Mouse (Mus musculus) layer of hippocampus, adult 2 months (tissue): ENCODE measurements around the gene Atoh7. TPM values are rescaled to one million over a fixed set of nuclear protein-coding genes. Genes with fewer than 3 reads are reported as not detected.

Source experiments
- DNase-seq, 2 experiments: peaks; one replicate each; pipeline ENCODE4 v3.0.0; 2022; ENCODE audit warnings: low spot score in 2 of 2
- H3K27ac ChIP-seq: fragments of 200-600 bp; 2 replicates; pipeline ENCODE4 v1.8.1; 2022
- H3K4me3 ChIP-seq: fragments of 200-600 bp; 2 replicates; pipeline ENCODE4 v1.8.1; 2022; ENCODE audit warnings: mild to moderate bottlenecking
- CTCF ChIP-seq: fragments of 200-600 bp; conservative IDR thresholded peaks from 2 replicates; pipeline ENCODE4 v1.8.1; 2022; ENCODE audit warnings: antibody characterized with exemption, mild to moderate bottlenecking, moderate library complexity
- total RNA-seq, 2 experiments: library from RNA; stranded (reverse); gene quantifications; 2 replicates each; pipeline ENCODE4 v1.2.3; 2021

Gene Atoh7
- total RNA-seq, 2 experiments from 2014 or later = 1.7 to 2.0 TPM

DNA sequence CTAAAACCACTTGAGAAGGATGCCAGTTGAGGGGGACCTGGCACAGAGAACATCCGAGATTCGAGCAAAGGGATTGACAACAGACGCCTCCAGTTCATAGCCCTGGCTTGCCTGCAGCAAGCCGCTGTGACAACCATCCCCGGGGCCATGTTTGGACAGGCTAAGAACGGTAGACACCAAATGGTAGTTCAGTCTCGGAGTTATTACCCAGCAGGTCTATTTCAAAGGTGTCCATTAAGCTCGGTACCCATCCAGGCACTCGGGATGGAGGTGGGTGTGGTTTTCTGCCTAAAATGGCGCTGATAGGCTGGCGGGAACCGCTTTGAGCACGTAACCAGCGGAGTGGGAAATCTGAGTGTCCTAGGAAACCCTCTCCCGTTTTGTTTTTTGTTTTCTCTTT is 16.4 kb downstream of the Atoh7 start:
- no peak overlapping the region for H3K27ac ChIP-seq
- H3K4me3 ChIP-seq = no peak overlapping the region; the same call in 1 of the 2 replicates
- TF ChIP-seq CTCF = no peak
- DNase-seq = no peak

DNA sequence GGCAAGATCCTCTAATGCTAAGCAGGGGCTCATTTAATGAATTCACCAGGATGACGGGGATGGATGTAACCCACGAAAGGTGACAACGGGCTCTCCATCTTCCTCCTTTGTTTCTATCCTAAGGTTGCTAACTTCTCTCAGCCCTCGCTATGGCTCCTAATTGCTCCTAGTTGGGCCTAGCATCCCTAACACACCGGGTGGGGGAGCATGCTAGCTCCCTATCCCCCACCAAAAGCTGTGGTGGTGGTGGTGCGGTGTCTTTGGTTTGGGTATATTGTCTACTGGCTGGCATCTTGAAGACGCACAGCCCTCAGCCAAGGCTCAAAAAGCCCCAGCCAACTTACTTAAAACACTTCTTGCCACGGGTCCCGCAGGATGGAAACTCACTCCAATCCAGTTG is 16.9 kb downstream of the Atoh7 start:
- Histone ChIP-seq H3K27ac (no peak overlapping the region), H3K4me3 (no peak overlapping the region)
- no peak for DNase-seq
- TF ChIP-seq CTCF = no peak

DNA sequence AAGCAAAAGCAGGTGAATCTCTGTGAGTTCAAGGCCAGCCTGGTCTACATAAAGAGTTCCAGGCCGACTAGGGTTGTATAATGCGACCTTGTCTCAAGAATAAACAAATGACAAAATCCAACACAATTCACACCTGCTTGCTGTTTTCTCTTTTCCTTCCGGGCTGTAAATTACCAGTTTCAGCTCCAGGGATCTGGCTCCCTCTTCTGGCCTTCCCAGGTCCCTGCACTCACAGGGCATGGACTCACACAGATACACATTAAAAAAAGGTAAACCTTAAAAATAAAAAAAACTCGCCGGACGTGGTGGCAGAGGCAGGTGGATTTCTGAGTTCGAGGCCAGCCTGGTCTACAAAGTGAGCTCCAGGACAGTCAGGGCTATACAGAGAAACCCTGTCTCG is 18.1 kb downstream of the Atoh7 start:
- no peak for DNase-seq
- no peak overlapping the region for H3K27ac ChIP-seq
- TF ChIP-seq CTCF = peak; percentile 37
- H3K4me3 ChIP-seq = no peak overlapping the region

DNA sequence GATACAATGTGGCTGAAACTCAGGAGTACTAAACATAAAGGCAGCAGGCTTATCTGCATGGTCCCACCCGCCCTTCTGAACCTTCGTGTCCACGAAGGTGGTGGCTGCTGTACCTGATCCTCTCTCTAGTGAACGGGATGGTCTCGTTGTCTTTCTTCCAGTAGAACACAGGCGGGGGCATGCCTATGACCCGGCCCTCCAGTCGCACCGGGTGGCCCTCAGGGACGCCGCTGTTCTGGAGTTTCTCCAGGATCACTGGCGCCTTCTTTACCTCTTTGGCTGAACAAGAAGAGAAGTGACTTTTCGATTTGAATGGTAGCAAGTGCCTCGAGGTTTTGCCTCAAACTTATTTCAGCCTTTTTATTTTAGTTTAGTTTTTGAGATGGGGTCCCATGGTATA is 20.5 kb downstream of the Atoh7 start:
- no peak for TF ChIP-seq CTCF
- no peak overlapping the region for H3K27ac ChIP-seq
- no peak for DNase-seq
- H3K4me3 ChIP-seq = no peak overlapping the region

DNA sequence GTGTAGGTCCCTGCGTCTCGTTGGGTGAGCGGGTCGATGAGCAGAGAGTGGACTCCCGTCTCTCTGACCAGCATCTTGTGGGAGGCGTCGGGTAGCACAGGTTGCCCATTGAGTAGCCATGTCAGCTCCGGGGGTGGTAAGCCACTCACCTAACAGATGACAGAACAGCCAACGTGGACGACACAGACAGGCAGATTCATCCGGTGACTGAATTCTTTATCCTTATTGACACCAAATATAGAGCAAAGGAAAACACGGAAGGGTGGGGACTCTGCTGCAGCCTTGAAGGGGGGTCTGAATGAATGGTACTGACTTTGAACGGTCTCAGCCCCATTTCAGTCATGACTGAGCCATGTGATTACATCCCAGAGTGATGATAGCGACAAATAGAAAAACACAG is 22.5 kb downstream of the Atoh7 start:
- no peak overlapping the region for H3K27ac ChIP-seq
- H3K4me3 ChIP-seq = no peak overlapping the region
- DNase-seq = no peak
- TF ChIP-seq CTCF = no peak

DNA sequence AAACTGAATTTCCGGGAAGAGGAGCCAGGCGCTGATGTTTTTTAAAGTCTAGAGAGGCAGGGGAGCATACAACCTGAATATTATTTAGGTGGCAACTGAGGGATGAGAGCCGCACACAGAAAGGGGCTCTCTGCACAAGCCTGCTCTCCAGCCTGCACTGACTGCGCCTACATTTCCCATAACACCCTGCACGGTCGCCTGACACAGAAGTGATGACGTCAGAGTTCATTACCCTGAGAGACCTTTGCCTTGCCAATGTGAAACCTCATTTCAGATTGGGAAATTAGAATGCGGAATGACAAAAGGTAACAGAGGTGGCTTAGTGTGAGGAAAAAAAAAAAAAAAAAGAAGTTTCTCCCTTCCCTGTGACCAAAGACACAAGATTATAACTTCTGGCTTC is 23.1 kb downstream of the Atoh7 start:
- DNase-seq = peak; percentile 28 to 51
- H3K27ac ChIP-seq = no peak overlapping the region
- no peak for TF ChIP-seq CTCF
- H3K4me3 ChIP-seq = peak overlapping the region; percentile 17; the same call in 1 of the 2 replicates

DNA sequence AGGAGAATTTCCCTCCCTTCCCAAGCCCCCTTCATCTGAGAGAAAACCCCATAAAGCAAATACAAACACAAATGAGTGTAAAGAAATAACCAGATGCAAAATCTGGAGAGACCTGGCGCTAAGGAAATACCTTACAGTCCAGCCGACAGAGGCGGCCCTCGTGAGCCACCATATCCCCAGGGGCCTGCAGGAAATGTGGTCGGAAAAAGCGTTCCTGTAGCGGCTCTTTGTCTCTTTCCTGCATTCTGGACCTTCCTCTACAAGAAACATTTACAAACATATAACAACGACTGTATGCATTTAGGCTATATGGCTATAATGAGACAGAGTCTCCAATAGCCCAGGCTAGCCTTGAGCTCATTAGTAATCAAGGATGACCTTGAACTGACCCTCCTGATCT is 23.7 kb downstream of the Atoh7 start:
- no peak for TF ChIP-seq CTCF
- H3K4me3 ChIP-seq = no peak overlapping the region
- DNase-seq = no peak
- no peak overlapping the region for H3K27ac ChIP-seq

DNA sequence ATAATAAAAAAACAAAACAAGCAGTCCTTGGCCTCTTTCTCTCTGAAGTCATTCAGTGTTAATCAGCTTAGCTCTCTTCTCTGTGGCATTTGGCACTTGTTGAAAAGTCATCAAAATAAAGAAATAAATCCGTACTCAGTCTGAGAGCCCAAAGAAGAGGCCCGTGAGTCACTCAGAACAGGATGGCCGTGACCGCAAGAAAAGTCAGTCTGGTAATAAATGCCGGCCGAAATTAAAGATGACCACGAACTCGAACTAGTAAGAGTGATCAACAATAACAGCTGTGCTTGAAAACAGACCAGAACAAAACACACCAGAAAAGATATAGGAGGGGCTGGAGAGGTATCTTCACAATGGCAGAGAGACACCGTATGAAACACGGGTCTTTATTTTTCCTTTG is 24.6 kb downstream of the Atoh7 start:
- Histone ChIP-seq H3K27ac (no peak overlapping the region), H3K4me3 (no peak overlapping the region)
- TF ChIP-seq CTCF = no peak
- DNase-seq = no peak

DNA sequence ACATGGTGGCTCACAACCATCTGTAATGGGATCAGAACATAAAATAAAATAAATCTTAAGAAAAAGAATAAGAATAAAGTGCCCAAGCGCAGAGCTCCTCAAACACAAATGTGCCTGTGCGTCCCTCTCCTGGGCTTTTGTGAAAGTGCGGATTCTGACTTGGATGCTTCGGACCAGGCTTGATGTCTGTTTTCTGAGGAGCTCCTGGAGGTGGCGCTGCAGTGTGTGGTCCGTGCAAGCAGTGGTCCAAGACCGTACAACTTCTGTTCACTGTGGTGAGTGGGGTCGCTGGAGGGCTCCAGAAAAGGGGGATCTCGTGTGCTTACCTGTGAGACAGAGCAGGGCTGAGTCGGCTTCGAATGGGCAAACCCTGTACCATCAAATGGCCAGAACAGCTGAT is 25.9 kb downstream of the Atoh7 start:
- peak; percentile 60 for TF ChIP-seq CTCF
- DNase-seq = no peak
- Histone ChIP-seq H3K4me3 (no peak overlapping the region), H3K27ac (no peak overlapping the region)

DNA sequence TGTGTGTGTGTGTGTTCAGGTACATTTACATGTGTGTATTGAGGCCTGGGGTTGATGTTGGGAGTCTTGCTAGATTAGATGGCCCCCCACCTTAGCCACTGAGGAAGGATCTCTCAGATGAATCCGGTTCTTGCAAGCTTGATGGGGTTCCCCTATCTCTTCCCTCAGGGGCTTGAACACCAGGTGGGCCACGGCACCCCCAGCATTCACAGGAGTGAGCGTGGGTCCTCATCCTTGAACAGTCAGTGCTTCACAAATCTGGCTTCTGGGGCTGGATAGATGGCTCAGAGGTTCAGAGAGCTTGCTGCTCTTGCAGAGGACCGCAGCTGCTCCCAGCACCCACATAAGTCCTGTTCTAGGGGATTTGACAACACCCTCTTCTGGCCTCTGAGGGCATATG is 26.7 kb downstream of the Atoh7 start:
- no peak for DNase-seq
- TF ChIP-seq CTCF = no peak
- Histone ChIP-seq H3K4me3 (no peak overlapping the region), H3K27ac (no peak overlapping the region)

DNA sequence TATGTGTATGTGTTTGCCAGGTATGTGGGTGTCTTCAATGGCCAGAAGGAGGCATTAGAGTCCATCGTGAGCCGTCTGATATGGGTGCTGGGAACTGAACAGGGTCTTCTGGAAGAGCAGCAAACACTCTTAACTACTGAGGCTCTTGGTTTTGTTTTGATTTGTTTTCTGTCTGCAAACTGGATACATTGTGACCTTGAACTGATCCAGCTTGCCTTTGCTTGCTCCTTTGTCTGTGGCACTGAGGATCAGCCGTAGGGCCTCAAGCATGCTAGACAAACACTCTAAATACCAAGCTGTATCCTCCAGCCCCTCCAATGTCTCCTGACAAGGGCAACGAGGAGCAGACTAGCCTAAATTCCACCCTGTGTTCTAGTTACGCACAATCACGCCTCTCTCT is 27.7 kb downstream of the Atoh7 start:
- no peak for DNase-seq
- no peak overlapping the region for H3K4me3 ChIP-seq
- no peak overlapping the region for H3K27ac ChIP-seq
- TF ChIP-seq CTCF = no peak

DNA sequence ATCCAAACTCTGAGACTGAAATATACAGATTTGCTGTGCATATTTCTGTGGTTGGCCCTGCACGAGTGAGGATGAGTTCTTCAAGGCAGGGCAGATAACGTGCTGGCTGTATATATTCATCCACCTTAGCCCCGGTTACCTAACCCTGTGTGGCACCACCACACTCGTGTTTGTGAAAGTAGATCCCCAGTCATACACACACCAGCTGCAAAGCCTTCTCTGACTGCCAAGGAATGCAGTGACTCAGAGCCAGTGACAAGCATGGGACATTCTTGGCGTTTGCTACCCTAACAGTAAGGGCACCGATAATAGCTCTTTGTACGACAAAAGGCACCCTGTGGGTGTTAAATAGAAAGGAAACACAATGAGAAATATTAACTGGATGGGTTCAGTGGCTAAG is 28.8 kb downstream of the Atoh7 start:
- peak in 1 of 2 experiments; percentile 28 for DNase-seq
- Histone ChIP-seq H3K4me3 (no peak overlapping the region), H3K27ac (no peak overlapping the region)
- TF ChIP-seq CTCF = no peak

DNA sequence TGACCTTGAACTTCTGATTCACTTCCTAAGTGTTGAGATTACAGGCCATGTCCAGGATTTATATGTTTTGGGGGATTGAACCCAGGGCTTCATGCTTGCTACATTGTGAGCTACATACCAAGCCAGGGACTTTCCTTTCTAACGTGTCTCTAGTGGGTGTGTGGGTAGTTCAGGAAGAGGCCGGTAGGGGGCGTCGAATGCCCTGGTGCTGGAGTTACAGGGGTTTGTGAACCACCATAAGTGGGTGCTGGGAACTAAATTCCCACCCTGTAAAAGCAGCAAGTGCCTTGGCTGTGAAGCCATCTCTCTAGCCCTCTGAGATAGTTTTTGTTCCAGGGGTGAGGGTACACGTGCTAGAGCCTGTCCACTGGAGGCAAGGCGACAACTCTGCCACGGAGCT is 31.0 kb downstream of the Atoh7 start:
- Histone ChIP-seq H3K27ac (no peak overlapping the region), H3K4me3 (no peak overlapping the region)
- TF ChIP-seq CTCF = no peak; the same call in 1 of the 2 replicates
- DNase-seq = no peak

DNA sequence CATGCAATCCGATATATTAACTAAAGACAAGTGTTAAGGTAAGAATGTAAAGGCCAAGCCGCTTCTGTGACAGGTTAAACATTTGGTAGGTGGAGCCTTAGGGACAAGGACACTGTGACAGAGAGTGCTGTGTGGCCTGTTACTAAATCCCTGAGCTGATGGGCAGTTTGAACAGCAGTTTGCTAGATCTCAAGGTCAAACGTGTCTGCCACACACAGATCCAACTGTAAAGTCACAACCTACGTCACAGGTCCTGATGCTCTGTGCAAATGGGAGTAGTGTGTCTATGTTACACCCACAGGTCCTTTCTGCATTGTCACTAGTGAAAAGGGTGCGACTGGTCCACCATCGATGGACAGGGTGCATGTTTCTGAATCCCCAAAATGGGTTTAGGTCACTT is 32.9 kb downstream of the Atoh7 start:
- no peak for TF ChIP-seq CTCF
- H3K27ac ChIP-seq = no peak overlapping the region
- no peak overlapping the region for H3K4me3 ChIP-seq
- DNase-seq = no peak

DNA sequence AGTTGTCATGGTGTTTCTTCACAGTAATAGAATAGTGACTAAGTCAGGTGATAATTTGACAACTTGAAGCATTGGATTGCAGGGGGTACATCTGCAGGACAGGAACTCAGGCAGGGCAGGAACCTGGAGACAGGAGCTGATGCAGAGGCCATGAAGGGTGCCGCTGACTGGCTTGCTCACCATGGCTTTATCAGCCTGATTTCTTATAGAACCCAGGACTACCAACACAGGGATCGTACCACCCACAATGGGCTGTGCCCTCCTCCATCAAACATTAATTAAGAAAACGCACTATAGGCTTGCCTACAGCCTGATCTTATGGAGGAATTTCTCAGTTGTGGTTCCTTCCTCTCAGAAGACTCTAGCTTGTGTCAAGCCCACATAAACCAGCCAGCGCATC is 33.9 kb downstream of the Atoh7 start:
- TF ChIP-seq CTCF = no peak

More for the DNA sequence above, 33.9 kb downstream of the Atoh7 start:
- no peak for DNase-seq
- Histone ChIP-seq H3K27ac (no peak overlapping the region), H3K4me3 (no peak overlapping the region)
